22 mouse cellular contexts compared by ENCODE assay signal in the genomic region with DNA sequence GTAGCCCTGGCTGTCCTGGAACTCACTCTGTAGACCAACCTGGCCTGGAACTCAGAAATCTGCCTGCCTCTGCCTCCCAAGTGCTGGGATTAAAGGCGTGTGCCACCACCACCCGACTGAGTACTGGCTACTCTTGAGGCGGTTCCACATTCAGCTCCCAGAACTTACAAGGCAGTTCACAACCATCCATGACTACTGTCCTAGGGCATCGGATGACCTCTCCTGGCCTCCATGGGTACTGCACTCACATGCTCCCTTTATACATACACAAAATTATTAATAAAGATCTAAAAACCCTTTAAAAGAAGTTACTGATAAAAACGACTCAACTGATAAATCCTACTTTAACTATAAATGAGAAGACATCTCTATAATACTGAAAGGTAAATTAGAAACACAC. TPM values are rescaled to one million over a fixed set of nuclear protein-coding genes. Genes with fewer than 3 reads are reported as not detected.
A peak's percentile ranks its signal among the peaks of the same experiment; 100 is the strongest.
DNase-seq lines count a peak whose midpoint lies in the region; TF ChIP-seq lines count a peak whose summit lies in the region.
"Had no signal": no experiment of that assay in that cellular context is flagged by ENCODE, and none has a peak within 500 bp of the region (broad histone marks: within the 10 kb centered on the region; RNA-seq: fewer than 3 reads in every experiment).

No protein-coding gene starts in this region.

- H3K36me3 ChIP-seq in ES-Bruce4 (ENCODE audit: control insufficient read depth, insufficient read depth, low read length, poor library complexity, severe bottlenecking) = no peaks in the 10 kb centered on the region
- H3K36me3 ChIP-seq: forebrain, embryonic 10.5 days; heart, embryonic 10.5 days; hindbrain, embryonic 13.5 days; liver, embryonic 15.5 days; midbrain, embryonic 10.5 days; neural tube, embryonic 15.5 days had no signal

- no peaks in the 10 kb centered on the region; the same call in 1 of the 2 replicates for H3K9me3 ChIP-seq in ES-Bruce4 (replicated peaks; ENCODE audit: control insufficient read depth, insufficient read depth, low read length, poor library complexity, severe bottlenecking)
- H3K9me3 ChIP-seq: forebrain, embryonic 10.5 days; heart, embryonic 10.5 days; hindbrain, embryonic 13.5 days; liver, embryonic 15.5 days; midbrain, embryonic 10.5 days; neural tube, embryonic 15.5 days had no signal

- no peak overlapping the region for H3K4me3 ChIP-seq in ES-Bruce4 (ENCODE audit: low read depth, low read length)
- H3K4me3 ChIP-seq: forebrain, embryonic 10.5 days; heart, embryonic 10.5 days; hindbrain, embryonic 13.5 days; liver, embryonic 15.5 days; midbrain, embryonic 10.5 days; neural tube, embryonic 15.5 days had no signal

- TF ChIP-seq POLR2A in ES-Bruce4 (IDR thresholded peaks at IDR 0.05; ENCODE audit: insufficient read depth, low read length) = no peak

- TF ChIP-seq EP300 in ES-Bruce4 (IDR thresholded peaks at IDR 0.05; ENCODE audit: insufficient read depth, low read depth, low read length) = no peak

- no peak overlapping the region for H3K27ac ChIP-seq in ES-Bruce4 (ENCODE audit: insufficient read depth, low read length)
- H3K27ac ChIP-seq: forebrain, embryonic 10.5 days; heart, embryonic 10.5 days; hindbrain, embryonic 13.5 days; liver, embryonic 15.5 days; midbrain, embryonic 10.5 days; neural tube, embryonic 15.5 days had no signal

- DNase-seq in kidney, adult 9 months = peak; percentile 1
- DNase-seq in kidney, adult 18-20 months = no peak
- DNase-seq in 416B (ENCODE audit: low read depth) (peak; percentile 17), ZHBTc4 (ENCODE audit: low read depth, low spot score) (peak; percentile 56)
- no peak for DNase-seq in heart, postnatal 25 days (ENCODE audit: low spot score)
- DNase-seq in embryo, embryonic 10 days (ENCODE audit: low spot score) = no peak
- DNase-seq: adrenal gland, postnatal 25 days; cerebellum, adult 9-11 months; gastrocnemius, postnatal 10 days; layer of hippocampus, adult 9-11 months; lung, postnatal 10 days; right cerebral cortex, adult 18-20 months had no signal

- TF ChIP-seq CTCF in ES-Bruce4 (IDR thresholded peaks at IDR 0.05; ENCODE audit: low read depth, low read length) = peak; percentile 39

- no peaks in the 10 kb centered on the region for H3K27me3 ChIP-seq in ES-Bruce4 (ENCODE audit: control insufficient read depth, insufficient read depth, low read length, poor library complexity, severe bottlenecking)
- H3K27me3 ChIP-seq: hindbrain, embryonic 13.5 days; liver, embryonic 15.5 days; neural tube, embryonic 15.5 days had no signal

- intact Hi-C loops in heart, postnatal 25 days (cut with DNase I) = no loop called here

- no peaks in the 10 kb centered on the region for H3K4me1 ChIP-seq in ES-Bruce4 (ENCODE audit: control insufficient read depth, insufficient read depth, low read length)
- H3K4me1 ChIP-seq: forebrain, embryonic 10.5 days; heart, embryonic 10.5 days; hindbrain, embryonic 13.5 days; liver, embryonic 15.5 days; midbrain, embryonic 10.5 days; neural tube, embryonic 15.5 days had no signal

- no peak overlapping the region for H3K9ac ChIP-seq in ES-Bruce4 (ENCODE audit: low read depth, poor library complexity, severe bottlenecking)
- H3K9ac ChIP-seq: hindbrain, embryonic 13.5 days; liver, embryonic 15.5 days; neural tube, embryonic 15.5 days had no signal

RNA-seq across cellular contexts. Expression of a gene that starts 18.6 kb away (rescaled TPM):
- not detected in 2 replicates for polyA plus RNA-seq in ES-Bruce4 (2011; ENCODE audit: insufficient read depth, insufficient read length, low read depth, missing spikeins)
- total RNA-seq in heart, postnatal 25 days (2021) = under 1 TPM in 1 of 2 experiments, not detected in 1; 0.06 TPM
- total RNA-seq: granulocyte monocyte progenitor cell, adult 5-6 weeks had no signal
- polyA plus RNA-seq: heart, postnatal 0 days; liver, embryonic 15.5 days; testis, adult 2 months had no signal

Comparison
In these comparisons a context has a peak if more than half of its experiments do, and no peak if none do; other contexts are left out.
1. DNase-seq: peak in kidney, adult 9 months (single experiment), 416B (single experiment) and ZHBTc4 (single experiment); none in kidney, adult 18-20 months (single experiment), heart, postnatal 25 days (single experiment) and embryo, embryonic 10 days (single experiment).